21 mouse cellular contexts compared by ENCODE assay signal in genomic region chr19:41989810-41990209, GRCm38 (mm10). TPM values are rescaled to one million over a fixed set of nuclear protein-coding genes. Genes with fewer than 3 reads are reported as not detected.
DNase-seq lines count a peak whose midpoint lies in the region; ATAC-seq and TF ChIP-seq lines count a peak whose summit lies in the region.
"Had no signal": no experiment of that assay in that cellular context is flagged by ENCODE, and none has a peak within 500 bp of the region (broad histone marks: within the 10 kb centered on the region; RNA-seq: fewer than 3 reads in every experiment).

No protein-coding gene starts in this region.

- peak overlapping the region; percentile 38 for H3K27ac ChIP-seq in gastrocnemius, adult 2 months
- H3K27ac ChIP-seq in lung, postnatal 0 days (ENCODE audit: low read length): no peak overlapping the region
- peak overlapping the region; percentile 71 for H3K27ac ChIP-seq in macrophage
- H3K27ac ChIP-seq: embryonic facial prominence, embryonic 15.5 days; heart, embryonic 15.5 days; hindbrain, embryonic 15.5 days; neural tube, embryonic 15.5 days had no signal

- intact Hi-C loops in gastrocnemius, adult 2 months (cut with DNase I): no loop called here

- no peak for DNase-seq in gastrocnemius, adult 2 months
- DNase-seq in gastrocnemius, postnatal 10 days: no peak
- peak; percentile 31 for DNase-seq in lung, postnatal 25 days (ENCODE audit: low spot score)
- DNase-seq in lung, postnatal 0 days (ENCODE audit: low spot score): no peak
- no peak for DNase-seq in spleen, adult 12 weeks (ENCODE audit: low spot score)
- DNase-seq: adrenal gland, adult 2 months; cerebellum, adult 2 months; forebrain, postnatal 0 days; kidney, adult 2 months; kidney, postnatal 10 days had no signal

- no peak overlapping the region for H3K4me3 ChIP-seq in gastrocnemius, adult 2 months
- H3K4me3 ChIP-seq in lung, postnatal 0 days (ENCODE audit: low read depth, low read length): no peak overlapping the region
- no peak overlapping the region for H3K4me3 ChIP-seq in macrophage (ENCODE audit: inconsistent target)
- H3K4me3 ChIP-seq: embryonic facial prominence, embryonic 15.5 days; heart, embryonic 15.5 days; hindbrain, embryonic 15.5 days; neural tube, embryonic 15.5 days had no signal

- H3K4me1 ChIP-seq in lung, postnatal 0 days (ENCODE audit: insufficient read depth, low read depth, low read length): peaks cover 10% of the 10 kb centered on the region

- no peaks in the 10 kb centered on the region for H3K36me3 ChIP-seq in lung, postnatal 0 days (ENCODE audit: insufficient read depth, low read length)
- 0 out of 2 replicates have a peak, but pooled peaks cover 7% of the 10 kb centered on the region for H3K36me3 ChIP-seq in macrophage (ENCODE audit: inconsistent target)
- H3K36me3 ChIP-seq: embryonic facial prominence, embryonic 15.5 days; heart, embryonic 15.5 days; hindbrain, embryonic 15.5 days; neural tube, embryonic 15.5 days had no signal

- H3K79me2 ChIP-seq in macrophage (ENCODE audit: inconsistent target): peaks cover 100% of the 10 kb centered on the region

- no peak for TF ChIP-seq EP300 in lung, postnatal 0 days (IDR thresholded peaks at IDR 0.05)

- H3K9ac ChIP-seq in lung, postnatal 0 days (replicated peaks; ENCODE audit: low read depth): no peak overlapping the region
- H3K9ac ChIP-seq: embryonic facial prominence, embryonic 15.5 days; forebrain, postnatal 0 days; heart, embryonic 15.5 days; hindbrain, embryonic 15.5 days; neural tube, embryonic 15.5 days had no signal

- no peak overlapping the region for H3K4me2 ChIP-seq in lung, postnatal 0 days (replicated peaks; ENCODE audit: low read depth, low read length)
- H3K4me2 ChIP-seq: embryonic facial prominence, embryonic 15.5 days; heart, embryonic 15.5 days; hindbrain, embryonic 15.5 days; midbrain, embryonic 11.5 days; neural tube, embryonic 15.5 days had no signal

- no peak for ATAC-seq in lung, postnatal 0 days
- no peak for ATAC-seq in megakaryocyte-erythroid progenitor cell, adult 5-6 weeks (replicated peaks; ENCODE audit: low FRiP score, low TSS enrichment, poor library complexity, severe bottlenecking)
- ATAC-seq in frontal cortex, adult (ENCODE audit: low TSS enrichment): no peak
- ATAC-seq: CD4-positive, CD25-positive, alpha-beta regulatory T cell, adult 4 months; forebrain, postnatal 0 days had no signal

- no peaks in the 10 kb centered on the region for H3K27me3 ChIP-seq in lung, postnatal 0 days (replicated peaks; ENCODE audit: insufficient read depth, low read length)
- H3K27me3 ChIP-seq: embryonic facial prominence, embryonic 15.5 days; heart, embryonic 15.5 days; hindbrain, embryonic 15.5 days; neural tube, embryonic 15.5 days had no signal

- no peaks in the 10 kb centered on the region for H3K9me3 ChIP-seq in lung, postnatal 0 days (ENCODE audit: low read length)
- H3K9me3 ChIP-seq: embryonic facial prominence, embryonic 15.5 days; heart, embryonic 15.5 days; hindbrain, embryonic 15.5 days; neural tube, embryonic 15.5 days had no signal

- WGBS in lung, postnatal 0 days: 78% methylated on average over 6 of the region's 6 CpGs
- WGBS in macrophage (ENCODE audit: missing documents): 36% methylated on average over 6 of the region's 6 CpGs

- TF ChIP-seq CTCF in gastrocnemius, adult 2 months (IDR thresholded peaks at IDR 0.05): no peak
- TF ChIP-seq CTCF in lung, postnatal 0 days (IDR thresholded peaks at IDR 0.05): no peak

RNA-seq across cellular contexts. Expression of gene Ubtd1, which starts 8.2 kb away (rescaled TPM):
- 10 to 100 TPM; 14.5 to 15.1 TPM for total RNA-seq in gastrocnemius, adult 2 months (2021)
- 10 to 100 TPM; 23.3 to 27.6 TPM for total RNA-seq in gastrocnemius, postnatal 10 days (2021)
- polyA plus RNA-seq in lung, postnatal 0 days (2015; fragmentation: Nextera tagmentation; extraction: Ambion mirVana): 21.3 and 23.2 TPM in 2 replicates
- 10 to 100 TPM in 20 of 26 experiments, 1 to 10 TPM in 6; 6.1 to 34.9 (median 17.0) TPM for total RNA-seq in macrophage (2018; cell fraction: chromatin; rRNA removed)
- total RNA-seq in macrophage (2018; cell fraction: cytosol; rRNA removed): 10 to 100 TPM; 18.4 to 53.6 (median 41.3) TPM
- total RNA-seq in macrophage (2018; cell fraction: nucleus; rRNA removed): 10 to 100 TPM in 24 of 26 experiments, 1 to 10 TPM in 2; 7.9 to 43.0 (median 21.4) TPM
- 25.8 to 42.9 TPM (median 41.2 TPM) in 3 replicates for polyA plus RNA-seq in macrophage (2018)
- 2.3 and 4.8 TPM in 2 replicates for total RNA-seq in megakaryocyte-erythroid progenitor cell, adult 5-6 weeks (2014; fragmentation: Nextera tagmentation)
- 1.9 TPM in 1 of 2 replicates, not detected in the other for total RNA-seq in megakaryocyte-erythroid progenitor cell, adult 5-6 weeks (2017)

RNA-seq across cellular contexts. Expression of gene Mms19, which starts 8.9 kb away (rescaled TPM):
- 10 to 100 TPM in 1 of 2 experiments, 1 to 10 TPM in 1; 8.8 to 10.5 TPM for total RNA-seq in gastrocnemius, adult 2 months (2021)
- total RNA-seq in gastrocnemius, postnatal 10 days (2021): 10 to 100 TPM in 1 of 2 experiments, 1 to 10 TPM in 1; 9.2 to 12.9 TPM
- 12.8 and 16.5 TPM in 2 replicates for polyA plus RNA-seq in lung, postnatal 0 days (2015; fragmentation: Nextera tagmentation; extraction: Ambion mirVana)
- 100 to 1,000 TPM in 18 of 26 experiments, 10 to 100 TPM in 8; 42.8 to 286 (median 150) TPM for total RNA-seq in macrophage (2018; cell fraction: chromatin; rRNA removed)
- 10 to 100 TPM; 14.3 to 42.5 (median 23.2) TPM for total RNA-seq in macrophage (2018; cell fraction: cytosol; rRNA removed)
- total RNA-seq in macrophage (2018; cell fraction: nucleus; rRNA removed): 100 to 1,000 TPM in 3 of 26 experiments, 10 to 100 TPM in 23; 19.8 to 113 (median 68.3) TPM
- polyA plus RNA-seq in macrophage (2018): 20.9 to 26.5 TPM (median 24.4 TPM) in 3 replicates
- total RNA-seq in megakaryocyte-erythroid progenitor cell, adult 5-6 weeks (2014; fragmentation: Nextera tagmentation): 25.6 and 39.6 TPM in 2 replicates
- 15.5 and 17.7 TPM in 2 replicates for total RNA-seq in megakaryocyte-erythroid progenitor cell, adult 5-6 weeks (2017)

RNA-seq across cellular contexts. Expression of gene Ankrd2, which starts 46.0 kb away (rescaled TPM):
- 100 to 1,000 TPM; 154 to 235 TPM for total RNA-seq in gastrocnemius, adult 2 months (2021)
- total RNA-seq in gastrocnemius, postnatal 10 days (2021): 10 to 100 TPM; 65.0 to 72.7 TPM
- polyA plus RNA-seq in lung, postnatal 0 days (2015; fragmentation: Nextera tagmentation; extraction: Ambion mirVana): 0.53 and 0.62 TPM in 2 replicates
- total RNA-seq in macrophage (2018; cell fraction: chromatin; rRNA removed): under 1 TPM in 3 of 26 experiments, not detected in 23; 0.54 to 0.71 (median 0.68) TPM
- total RNA-seq in macrophage (2018; cell fraction: cytosol; rRNA removed): not detected
- under 1 TPM in 1 of 26 experiments, not detected in 25; 0.46 TPM for total RNA-seq in macrophage (2018; cell fraction: nucleus; rRNA removed)
- polyA plus RNA-seq in macrophage (2018): not detected in 3 replicates
- total RNA-seq in megakaryocyte-erythroid progenitor cell, adult 5-6 weeks (2014; fragmentation: Nextera tagmentation): not detected in 2 replicates
- not detected in 2 replicates for total RNA-seq in megakaryocyte-erythroid progenitor cell, adult 5-6 weeks (2017)
- total RNA-seq: forebrain, postnatal 0 days; hematopoietic stem cell, adult 5-6 weeks had no signal
- polyA plus RNA-seq: CD4-positive, CD25-positive, alpha-beta regulatory T cell, adult 4 months; heart, embryonic 15.5 days; midbrain, embryonic 11.5 days; small intestine, adult 2 months had no signal

RNA-seq across cellular contexts. Expression of gene Hoga1, which starts 55.6 kb away (rescaled TPM):
- total RNA-seq in gastrocnemius, adult 2 months (2021): 1 to 10 TPM; 2.9 to 3.1 TPM
- 1 to 10 TPM; 4.5 to 4.6 TPM for total RNA-seq in gastrocnemius, postnatal 10 days (2021)
- 4.9 and 6.4 TPM in 2 replicates for polyA plus RNA-seq in lung, postnatal 0 days (2015; fragmentation: Nextera tagmentation; extraction: Ambion mirVana)
- total RNA-seq in macrophage (2018; cell fraction: chromatin; rRNA removed): 10 to 100 TPM in 2 of 26 experiments, 1 to 10 TPM in 22, under 1 TPM in 1, not detected in 1; 0.95 to 11.2 (median 3.6) TPM
- 1 to 10 TPM; 1.0 to 2.4 (median 1.5) TPM for total RNA-seq in macrophage (2018; cell fraction: cytosol; rRNA removed)
- 1 to 10 TPM in 25 of 26 experiments, under 1 TPM in 1; 0.92 to 5.1 (median 2.3) TPM for total RNA-seq in macrophage (2018; cell fraction: nucleus; rRNA removed)
- 1.3 to 2.2 TPM (median 1.9 TPM) in 3 replicates for polyA plus RNA-seq in macrophage (2018)
- not detected in 2 replicates for total RNA-seq in megakaryocyte-erythroid progenitor cell, adult 5-6 weeks (2014; fragmentation: Nextera tagmentation)
- not detected in 2 replicates for total RNA-seq in megakaryocyte-erythroid progenitor cell, adult 5-6 weeks (2017)
- polyA plus RNA-seq: CD4-positive, CD25-positive, alpha-beta regulatory T cell, adult 4 months had no signal

RNA-seq across cellular contexts. Expression of gene Zdhhc16, which starts 56.5 kb away (rescaled TPM):
- 10 to 100 TPM; 19.4 to 21.6 TPM for total RNA-seq in gastrocnemius, adult 2 months (2021)
- total RNA-seq in gastrocnemius, postnatal 10 days (2021): 10 to 100 TPM; 22.7 to 31.3 TPM
- polyA plus RNA-seq in lung, postnatal 0 days (2015; fragmentation: Nextera tagmentation; extraction: Ambion mirVana): 46.9 and 55.1 TPM in 2 replicates
- total RNA-seq in macrophage (2018; cell fraction: chromatin; rRNA removed): 10 to 100 TPM; 30.4 to 96.2 (median 73.6) TPM
- 10 to 100 TPM; 20.2 to 31.1 (median 25.7) TPM for total RNA-seq in macrophage (2018; cell fraction: cytosol; rRNA removed)
- total RNA-seq in macrophage (2018; cell fraction: nucleus; rRNA removed): 10 to 100 TPM; 27.2 to 91.0 (median 47.7) TPM
- polyA plus RNA-seq in macrophage (2018): 17.4 to 32.6 TPM (median 29.9 TPM) in 3 replicates
- total RNA-seq in megakaryocyte-erythroid progenitor cell, adult 5-6 weeks (2014; fragmentation: Nextera tagmentation): 36.8 and 46.8 TPM in 2 replicates
- 22.1 and 26.2 TPM in 2 replicates for total RNA-seq in megakaryocyte-erythroid progenitor cell, adult 5-6 weeks (2017)

Comparison
In these comparisons a context has a peak if more than half of its experiments do, and no peak if none do; other contexts are left out.
1. RNA of gene Ankrd2, which starts 46.0 kb away (total RNA-seq): 154 to 235 TPM in gastrocnemius, adult 2 months and 65.0 to 72.7 TPM in gastrocnemius, postnatal 10 days; not detected in megakaryocyte-erythroid progenitor cell, adult 5-6 weeks; every median in the first group is over 10 times any median in the second.